Mouse (Mus musculus): Measurements from ENCODE around the gene Mafk. TPM values are rescaled to one million over a fixed set of nuclear protein-coding genes. Genes with fewer than 3 reads are reported as not detected.

The Mafk gene
- polyA plus RNA-seq, 1 experiment from 2014 or later, result 8.3 TPM

- Histone ChIP-seq H3K4me2 (ENCODE audit: low read depth) (no peak overlapping the region), H3K27me3 (ENCODE audit: control insufficient read depth, insufficient read depth, low read length) (no peaks in the 10 kb centered on the region), H3K4me3 (ENCODE audit: low read depth, low read length) (no peak overlapping the region), H3K9ac (ENCODE audit: low read length) (no peak overlapping the region), H3K27ac (ENCODE audit: low read depth, low read length) (no peak overlapping the region), H3K36me3 (ENCODE audit: control insufficient read depth, insufficient read depth, low read length) (no peaks in the 10 kb centered on the region), H3K4me1 (ENCODE audit: control insufficient read depth, insufficient read depth, low read length) (peaks cover 4% of the 10 kb centered on the region), H3K9me3 (ENCODE audit: control insufficient read depth, low read length) (no peaks in the 10 kb centered on the region)
- WGBS, result 85% methylated on average over 3 of the region's 3 CpGs
- no peak for ATAC-seq (ENCODE audit: insufficient read depth, low FRiP score, low TSS enrichment)
- DNase-seq (ENCODE audit: low spot score), result no peak
These were observed 39.4 kb downstream of the Mafk start for GRCm38 (mm10) chr5:139830734-139831133.

DNA sequence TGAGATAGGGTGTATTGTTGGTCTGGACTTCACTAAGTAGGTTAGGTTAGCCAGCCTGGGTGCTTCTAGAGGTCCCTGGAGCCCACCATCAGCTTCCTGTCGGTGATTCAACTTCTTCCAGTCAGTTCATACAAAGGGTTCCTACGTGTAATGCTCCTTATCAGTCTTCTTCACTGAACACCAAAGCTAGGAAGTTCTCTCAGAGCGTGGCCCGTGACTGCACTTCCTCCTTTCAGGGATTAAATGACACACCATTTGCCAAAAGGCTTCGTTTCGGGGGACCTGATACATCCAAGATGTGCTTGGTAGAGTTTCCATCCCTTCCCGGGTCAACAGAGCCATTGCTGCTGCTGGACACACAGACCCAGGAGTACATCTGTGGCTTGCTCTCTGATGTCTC lies 40.8 kb downstream of the Mafk start:
- no peak for DNase-seq (ENCODE audit: low spot score)
- no peaks in the 10 kb centered on the region for H3K27me3 ChIP-seq (ENCODE audit: control insufficient read depth, insufficient read depth, low read length)
- H3K27ac ChIP-seq (ENCODE audit: low read depth, low read length), result no peak overlapping the region
- 81% methylated on average over 7 of the region's 7 CpGs for WGBS
- H3K4me3 ChIP-seq (ENCODE audit: low read depth, low read length), result no peak overlapping the region
- ATAC-seq (ENCODE audit: insufficient read depth, low FRiP score, low TSS enrichment), result no peak
- H3K9me3 ChIP-seq (ENCODE audit: control insufficient read depth, low read length), result no peaks in the 10 kb centered on the region
- no peaks in the 10 kb centered on the region for H3K4me1 ChIP-seq (ENCODE audit: control insufficient read depth, insufficient read depth, low read length)
- H3K9ac ChIP-seq (ENCODE audit: low read length), result no peak overlapping the region
- H3K36me3 ChIP-seq (ENCODE audit: control insufficient read depth, insufficient read depth, low read length), result no peaks in the 10 kb centered on the region
- no peak overlapping the region for H3K4me2 ChIP-seq (ENCODE audit: low read depth)

DNA sequence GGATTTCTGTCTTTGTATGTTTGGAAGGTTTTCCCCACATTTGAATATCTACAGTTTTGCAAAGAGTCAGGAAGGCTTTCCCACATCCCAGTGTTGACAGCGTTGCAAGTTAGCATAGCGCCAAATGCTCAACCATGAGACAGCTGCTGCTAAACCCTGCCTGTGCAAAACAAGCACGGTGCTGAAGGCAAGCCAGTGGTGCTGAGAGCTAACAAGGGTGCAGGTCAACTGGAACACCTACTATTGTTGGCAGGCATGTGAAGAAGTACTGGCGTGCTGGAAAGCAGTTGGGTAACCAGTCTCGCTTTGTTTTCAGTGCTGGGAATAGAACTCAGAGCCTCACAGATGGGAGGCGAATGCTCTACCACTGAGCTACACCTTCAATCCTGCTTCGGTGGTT lies 44.4 kb downstream of the Mafk start:
- Histone ChIP-seq H3K9me3 (ENCODE audit: control insufficient read depth, low read length) (no peaks in the 10 kb centered on the region), H3K27ac (ENCODE audit: low read depth, low read length) (no peak overlapping the region), H3K4me3 (ENCODE audit: low read depth, low read length) (no peak overlapping the region), H3K36me3 (ENCODE audit: control insufficient read depth, insufficient read depth, low read length) (no peaks in the 10 kb centered on the region), H3K9ac (ENCODE audit: low read length) (no peak overlapping the region), H3K27me3 (ENCODE audit: control insufficient read depth, insufficient read depth, low read length) (no peaks in the 10 kb centered on the region), H3K4me1 (ENCODE audit: control insufficient read depth, insufficient read depth, low read length) (no peaks in the 10 kb centered on the region), H3K4me2 (ENCODE audit: low read depth) (no peak overlapping the region)
- no peak for DNase-seq (ENCODE audit: low spot score)
- 84% methylated on average over 7 of the region's 7 CpGs for WGBS
- no peak for ATAC-seq (ENCODE audit: insufficient read depth, low FRiP score, low TSS enrichment)

- H3K9ac ChIP-seq (ENCODE audit: low read length), result no peak overlapping the region
- no peaks in the 10 kb centered on the region for H3K36me3 ChIP-seq (ENCODE audit: control insufficient read depth, insufficient read depth, low read length)
- WGBS, result 23% methylated on average over 2 of the region's 2 CpGs
- no peak overlapping the region for H3K4me3 ChIP-seq (ENCODE audit: low read depth, low read length)
- H3K4me1 ChIP-seq (ENCODE audit: control insufficient read depth, insufficient read depth, low read length), result no peaks in the 10 kb centered on the region
- no peaks in the 10 kb centered on the region for H3K9me3 ChIP-seq (ENCODE audit: control insufficient read depth, low read length)
- H3K4me2 ChIP-seq (ENCODE audit: low read depth), result no peak overlapping the region
- H3K27me3 ChIP-seq (ENCODE audit: control insufficient read depth, insufficient read depth, low read length), result no peaks in the 10 kb centered on the region
- no peak for ATAC-seq (ENCODE audit: insufficient read depth, low FRiP score, low TSS enrichment)
- H3K27ac ChIP-seq (ENCODE audit: low read depth, low read length), result no peak overlapping the region
- DNase-seq (ENCODE audit: low spot score), result peak; percentile 70
These were observed 47.2 kb downstream of the Mafk start for GRCm38 (mm10) chr5:139838476-139838892.

DNA sequence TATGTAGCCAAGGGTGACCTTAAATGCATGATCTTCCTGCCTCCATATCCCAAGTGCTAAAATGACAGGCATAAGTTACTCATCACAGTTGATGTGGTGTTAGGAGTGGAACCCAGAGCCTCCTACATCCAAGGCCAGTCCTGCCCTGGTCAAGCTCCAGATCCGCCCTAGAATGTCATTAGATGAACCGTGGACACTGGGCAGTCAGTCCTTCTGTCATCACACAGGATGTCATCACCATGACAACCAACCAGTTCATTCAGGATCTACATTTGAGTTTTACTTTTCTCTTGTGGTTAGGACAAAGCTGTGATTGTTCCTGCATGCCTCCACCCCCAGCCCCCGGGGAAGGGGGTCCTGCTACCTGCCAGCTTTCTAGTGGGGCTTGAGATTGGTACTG lies 47.8 kb downstream of the Mafk start:
- Histone ChIP-seq H3K4me2 (ENCODE audit: low read depth) (no peak overlapping the region), H3K9me3 (ENCODE audit: control insufficient read depth, low read length) (no peaks in the 10 kb centered on the region), H3K4me1 (ENCODE audit: control insufficient read depth, insufficient read depth, low read length) (no peaks in the 10 kb centered on the region), H3K27ac (ENCODE audit: low read depth, low read length) (no peak overlapping the region), H3K27me3 (ENCODE audit: control insufficient read depth, insufficient read depth, low read length) (no peaks in the 10 kb centered on the region), H3K4me3 (ENCODE audit: low read depth, low read length) (no peak overlapping the region), H3K36me3 (ENCODE audit: control insufficient read depth, insufficient read depth, low read length) (no peaks in the 10 kb centered on the region), H3K9ac (ENCODE audit: low read length) (no peak overlapping the region)
- WGBS, result 31% methylated on average over 3 of the region's 3 CpGs
- 0 out of 2 replicates have a peak, but pooled peaks have one; percentile 13 for ATAC-seq (ENCODE audit: insufficient read depth, low FRiP score, low TSS enrichment)
- no peak for DNase-seq (ENCODE audit: low spot score)

DNA sequence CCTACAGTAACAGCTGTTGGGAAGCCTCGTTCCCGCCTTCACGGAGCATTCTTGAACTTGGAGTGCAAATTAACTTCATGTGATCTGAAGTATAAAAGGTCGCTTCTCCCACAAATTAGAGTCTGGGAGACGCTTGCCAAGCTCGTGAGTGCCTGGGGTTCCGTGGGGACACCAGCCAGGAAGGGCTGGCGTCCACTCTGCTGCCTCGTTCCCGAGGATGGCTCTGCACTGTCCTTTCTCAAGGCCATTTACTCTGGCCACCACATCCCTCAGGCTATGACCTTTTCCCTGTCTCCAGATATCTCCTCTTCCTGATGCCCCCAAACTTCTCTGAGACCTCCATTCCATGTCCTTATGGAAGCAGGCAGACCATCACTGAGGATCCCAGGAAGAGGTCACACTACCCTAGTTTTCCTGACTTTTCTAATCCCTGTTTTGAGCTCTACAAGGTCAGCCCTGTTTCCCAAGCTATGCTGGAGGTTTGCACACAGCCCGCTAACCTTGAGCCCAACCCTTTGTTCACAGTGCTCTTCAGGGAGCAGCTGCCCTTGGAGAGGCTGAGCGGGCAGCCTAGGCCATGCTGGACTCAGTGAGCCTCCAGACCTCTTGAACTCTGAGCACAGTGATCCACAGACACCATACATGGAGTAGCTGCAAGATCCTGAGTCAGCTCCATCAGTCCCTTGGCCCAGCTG lies 58.5 kb downstream of the Mafk start:
- H3K9me3 ChIP-seq (ENCODE audit: control insufficient read depth, low read length), result no peaks in the 10 kb centered on the region
- no peak for DNase-seq (ENCODE audit: low spot score)
- H3K4me3 ChIP-seq (ENCODE audit: low read depth, low read length), result no peak overlapping the region
- no peak overlapping the region for H3K27ac ChIP-seq (ENCODE audit: low read depth, low read length)
- H3K36me3 ChIP-seq (ENCODE audit: control insufficient read depth, insufficient read depth, low read length), result no peaks in the 10 kb centered on the region
- no peaks in the 10 kb centered on the region for H3K27me3 ChIP-seq (ENCODE audit: control insufficient read depth, insufficient read depth, low read length)
- WGBS, result 88% methylated on average over 12 of the region's 12 CpGs
- ATAC-seq (ENCODE audit: insufficient read depth, low FRiP score, low TSS enrichment), result no peak
- no peaks in the 10 kb centered on the region for H3K4me1 ChIP-seq (ENCODE audit: control insufficient read depth, insufficient read depth, low read length)
- H3K4me2 ChIP-seq (ENCODE audit: low read depth), result no peak overlapping the region
- H3K9ac ChIP-seq (ENCODE audit: low read length), result no peak overlapping the region

Small RNAs within 50 kb of the gene (microRNA-seq; reads per million reads assigned to microRNA genes)
- not detected for gene Mir7037

Other genes with a start within 250 kb of the Mafk start
- 44.9 and 45.2 TPM in 2 replicates for gene Uncx, start 248.0 kb upstream of the Mafk start, polyA plus RNA-seq (2014; fragmentation: Nextera tagmentation; extraction: Ambion mirVana)
- 5.4 and 7.1 TPM in 2 replicates for gene Micall2, start 55.2 kb upstream of the Mafk start, polyA plus RNA-seq (2014; fragmentation: Nextera tagmentation; extraction: Ambion mirVana)
- 33.4 and 35.9 TPM in 2 replicates for gene Ints1, start 15.8 kb upstream of the Mafk start, polyA plus RNA-seq (2014; fragmentation: Nextera tagmentation; extraction: Ambion mirVana)
- 0.70 and 1.0 TPM in 2 replicates for gene Tmem184a, start 28.4 kb downstream of the Mafk start, polyA plus RNA-seq (2014; fragmentation: Nextera tagmentation; extraction: Ambion mirVana)
- 0.41 TPM in 1 of 2 replicates, not detected in the other for gene Gm26938, start 34.9 kb downstream of the Mafk start, polyA plus RNA-seq (2014; fragmentation: Nextera tagmentation; extraction: Ambion mirVana)
- gene Psmg3, start 35.4 kb downstream of the Mafk start, polyA plus RNA-seq (2014; fragmentation: Nextera tagmentation; extraction: Ambion mirVana), result 71.9 and 79.8 TPM in 2 replicates
- 2.3 and 2.5 TPM in 2 replicates for gene Elfn1, start 116.4 kb downstream of the Mafk start, polyA plus RNA-seq (2014; fragmentation: Nextera tagmentation; extraction: Ambion mirVana)

Data from neural tube, embryonic 11.5 days (tissue).